Mouse (Mus musculus): Measurements from ENCODE around the gene Tmem38b. TPM values are rescaled to one million over a fixed set of nuclear protein-coding genes. Genes with fewer than 3 reads are reported as not detected.

The Tmem38b gene
- polyA plus RNA-seq, 1 experiment from 2014 or later: 4.5 TPM

Other genes with a start within 250 kb of the Tmem38b start
- gene Fsd1l, start 194.6 kb upstream of the Tmem38b start, polyA plus RNA-seq (2014; fragmentation: Nextera tagmentation; extraction: Ambion mirVana): 2.7 and 3.7 TPM in 2 replicates
- gene Fktn, start 112.0 kb upstream of the Tmem38b start, polyA plus RNA-seq (2014; fragmentation: Nextera tagmentation; extraction: Ambion mirVana): 11.4 and 12.5 TPM in 2 replicates
- gene Tal2, start 46.3 kb upstream of the Tmem38b start, polyA plus RNA-seq (2014; fragmentation: Nextera tagmentation; extraction: Ambion mirVana): 0.08 TPM in 1 of 2 replicates, not detected in the other